Mouse (Mus musculus) left cerebral cortex, adult 18-20 months (tissue): ENCODE data around the gene Ficd. TPM values are rescaled to one million over a fixed set of nuclear protein-coding genes. Genes with fewer than 3 reads are reported as not detected.

Experiments
- DNase-seq, 2 experiments: peaks; one replicate each; pipeline ENCODE4 v3.0.0; 2021 to 2022; ENCODE audit warnings: low spot score in 2 of 2, mixed read lengths in 1 of 2
- total RNA-seq, 2 experiments: library from RNA; stranded (reverse); gene quantifications; 2 replicates each; pipeline ENCODE4 v1.2.3; 2021

The Ficd gene
- total RNA-seq, 2 experiments from 2014 or later: 11.8 to 13.2 TPM

DNA sequence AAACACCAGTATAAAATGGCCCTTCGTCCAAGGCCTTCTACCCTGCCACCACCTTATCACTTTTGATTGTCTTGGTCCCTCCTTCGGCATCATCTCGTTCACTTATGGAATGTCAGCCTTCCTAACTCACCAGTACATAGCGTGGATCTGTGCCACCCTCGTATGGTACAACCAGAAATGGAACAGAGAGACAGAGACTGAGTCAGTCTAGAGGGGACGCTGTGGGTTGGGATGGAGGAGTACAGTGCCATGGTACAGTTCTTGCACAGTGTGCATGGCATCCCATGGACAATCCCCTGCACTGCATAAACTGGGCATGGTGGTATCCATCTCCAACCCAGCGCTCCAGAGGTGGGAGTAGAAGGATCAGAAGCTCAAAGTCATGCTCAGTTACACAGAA, 6.9 kb upstream of the Ficd start:
- DNase-seq: no peak

DNA sequence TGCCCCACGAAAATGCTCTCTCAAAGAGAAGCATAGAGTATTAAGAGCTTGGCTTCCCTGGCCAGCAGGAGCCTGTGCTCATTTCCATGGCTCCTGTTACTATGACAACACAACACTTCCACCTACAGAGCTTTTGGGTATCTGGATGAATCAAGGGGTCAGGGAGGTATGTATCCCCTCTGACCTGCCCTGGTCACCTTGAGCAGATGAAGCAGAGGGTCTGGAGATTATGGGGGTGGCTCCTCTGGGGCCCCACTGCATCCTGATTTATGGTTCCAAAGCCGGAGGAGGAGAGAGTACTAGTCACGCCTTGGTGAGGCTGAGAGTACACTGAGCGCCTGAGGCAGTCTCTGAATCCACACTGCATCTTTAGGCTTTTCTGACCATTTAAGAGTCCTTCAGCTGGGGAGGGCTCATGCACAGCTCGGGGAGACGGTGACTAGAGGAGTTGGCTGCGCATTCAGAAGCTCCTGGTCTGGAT, 4.9 kb upstream of the Ficd start:
- DNase-seq: peak in 1 of 2 experiments; percentile 45

DNA sequence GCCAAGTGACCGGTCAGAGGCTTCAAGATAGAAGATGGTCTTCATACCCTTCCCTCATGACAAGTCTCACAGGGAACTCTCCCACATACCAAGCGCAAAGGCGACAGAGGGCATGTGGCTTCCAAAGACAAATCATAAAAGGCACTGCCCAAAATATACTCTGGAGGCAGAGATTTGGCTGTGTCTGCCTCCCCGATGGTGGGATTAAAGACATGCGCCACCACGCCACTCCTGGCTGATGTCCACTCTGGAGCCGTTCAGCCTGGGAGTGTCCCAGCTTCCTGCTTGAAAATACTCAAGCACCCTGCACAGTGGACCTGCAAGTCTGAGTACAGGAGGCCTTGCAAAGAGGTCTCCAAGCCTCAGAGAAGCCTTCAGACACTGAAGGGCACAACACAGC, 4.4 kb upstream of the Ficd start:
- no peak for DNase-seq

DNA sequence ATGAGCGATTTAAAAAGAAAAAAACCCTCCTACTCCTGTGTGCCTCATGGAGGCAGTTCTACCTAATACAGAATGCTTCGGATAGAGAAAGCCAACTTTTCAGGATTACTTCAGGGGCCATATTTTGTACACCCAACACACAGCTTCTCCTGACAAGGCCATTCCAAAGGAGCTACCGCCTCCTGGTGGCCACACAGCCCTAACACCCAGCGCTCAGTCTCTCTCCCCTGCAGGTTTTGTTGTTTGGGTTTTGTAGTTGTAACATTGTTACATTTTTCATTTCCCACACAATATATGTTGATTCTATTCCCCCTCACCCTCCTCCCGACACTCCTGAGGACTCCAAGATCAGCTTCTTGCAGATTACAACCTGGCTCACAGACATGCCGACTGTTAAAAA, 3.4 kb upstream of the Ficd start:
- DNase-seq: peak; percentile 56 to 71

DNA sequence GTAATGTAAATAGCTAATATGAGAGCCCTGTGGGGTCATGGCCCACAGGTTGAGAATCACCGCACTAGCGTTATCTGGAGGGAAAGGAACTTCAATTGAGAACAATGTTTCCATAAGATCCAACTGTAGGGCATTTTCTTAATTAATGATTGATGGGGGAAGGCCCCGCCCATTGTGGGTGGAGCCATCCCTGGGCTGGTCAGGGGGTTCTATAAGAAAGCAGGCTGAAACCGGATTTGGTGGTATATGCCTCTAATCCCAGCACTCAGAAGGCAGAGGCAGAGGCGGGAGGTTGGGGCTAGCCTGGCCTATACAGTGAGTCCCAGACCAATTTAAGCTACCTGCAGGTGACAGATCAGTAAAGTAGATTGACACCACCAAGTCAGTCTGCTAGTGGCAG, 1.2 kb upstream of the Ficd start:
- no peak for DNase-seq

DNA sequence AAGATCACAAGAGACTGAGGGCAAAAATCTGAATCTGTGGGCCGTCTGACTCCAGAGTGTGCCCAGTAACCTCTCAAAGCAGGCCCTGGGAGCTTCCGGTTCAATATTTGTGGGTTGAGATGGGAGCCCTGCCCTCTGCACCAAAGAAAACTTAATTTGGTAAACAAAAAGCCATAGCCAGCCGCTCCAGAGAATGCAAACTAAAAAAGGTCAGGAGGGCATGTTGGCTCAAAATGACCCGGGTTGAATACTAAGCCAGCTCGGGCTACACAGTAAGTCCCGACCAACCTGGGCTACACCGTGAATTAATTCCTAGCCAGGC, 619 bp upstream of the Ficd start:
- DNase-seq: no peak

DNA sequence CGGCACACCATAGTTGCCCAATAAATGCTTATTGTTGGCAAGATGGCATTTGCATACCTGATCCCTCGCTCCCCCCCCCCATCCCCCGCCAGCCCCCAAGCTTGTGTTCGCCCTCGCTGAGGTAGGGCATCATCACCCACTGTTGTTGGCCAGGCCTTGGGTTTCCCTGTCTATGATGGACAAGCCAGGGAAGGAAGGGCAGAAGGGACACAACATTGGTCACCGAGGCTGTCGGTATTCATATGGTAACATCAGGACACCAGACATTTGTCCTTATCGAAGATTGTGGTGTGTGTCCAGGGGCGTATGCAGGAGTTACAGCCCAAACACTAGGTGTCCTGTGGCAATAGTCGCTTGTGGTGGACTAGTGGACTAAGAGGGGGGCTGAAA, 505 bp downstream of the Ficd start:
- DNase-seq: no peak

DNA sequence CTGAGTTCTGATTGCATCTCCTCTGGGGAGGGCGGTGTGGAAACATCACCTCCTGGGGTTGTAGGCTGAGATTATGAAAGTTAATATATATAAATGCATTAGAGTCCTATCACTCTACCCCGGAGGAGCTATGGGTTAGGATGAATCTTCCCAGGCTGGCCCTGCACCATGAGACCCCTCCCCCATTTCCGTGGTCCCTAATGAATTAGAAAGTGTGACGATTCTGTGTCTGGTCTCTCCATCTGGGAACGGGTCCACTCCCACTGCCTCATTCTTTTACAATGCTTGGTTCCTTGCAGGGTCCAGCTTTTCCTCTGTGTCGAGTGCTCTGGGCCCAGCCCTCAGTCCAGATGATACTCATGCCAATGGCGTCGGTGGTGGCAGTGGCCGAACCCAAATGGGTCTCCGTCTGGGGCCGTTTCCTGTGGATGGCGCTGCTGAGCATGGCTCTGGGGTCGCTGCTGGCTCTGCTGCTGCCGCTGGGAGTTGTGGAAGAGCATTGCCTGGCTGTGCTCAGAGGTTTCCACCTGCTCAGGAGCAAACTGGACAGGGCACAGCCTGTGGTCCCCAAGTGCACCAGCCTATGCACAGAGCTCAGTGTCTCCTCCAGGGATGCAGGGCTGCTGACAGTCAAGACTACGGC, 1.0 kb downstream of the Ficd start:
- DNase-seq: no peak

DNA sequence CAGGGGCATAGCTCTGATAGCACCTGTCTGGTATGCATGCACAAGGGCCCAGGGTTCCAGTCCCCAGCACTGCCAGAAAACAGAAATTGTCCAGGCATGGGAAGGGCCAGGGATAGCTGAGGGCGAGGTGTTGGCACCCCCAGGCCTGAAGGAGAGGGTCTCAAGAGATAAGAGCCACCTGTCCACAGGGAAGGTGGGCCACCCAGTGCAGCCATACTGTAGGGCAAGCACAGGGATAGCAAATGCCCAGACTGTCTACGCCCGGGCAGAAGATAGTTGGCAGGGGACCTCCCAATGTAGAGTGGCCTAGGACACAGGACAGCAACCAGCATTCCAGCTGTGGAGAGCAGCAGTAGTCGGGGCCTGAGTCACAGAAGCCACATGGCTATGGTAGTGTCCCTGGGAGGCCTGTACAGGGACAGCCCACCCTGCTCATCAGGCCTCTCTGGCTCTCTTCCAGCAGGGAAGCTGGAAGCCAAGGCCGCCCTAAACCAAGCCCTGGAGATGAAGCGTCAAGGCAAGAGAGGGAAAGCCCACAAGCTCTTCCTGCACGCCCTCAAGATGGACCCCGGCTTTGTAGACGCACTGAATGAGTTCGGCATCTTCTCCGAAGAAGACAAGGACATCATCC, 2.1 kb downstream of the Ficd start:
- no peak for DNase-seq

DNA sequence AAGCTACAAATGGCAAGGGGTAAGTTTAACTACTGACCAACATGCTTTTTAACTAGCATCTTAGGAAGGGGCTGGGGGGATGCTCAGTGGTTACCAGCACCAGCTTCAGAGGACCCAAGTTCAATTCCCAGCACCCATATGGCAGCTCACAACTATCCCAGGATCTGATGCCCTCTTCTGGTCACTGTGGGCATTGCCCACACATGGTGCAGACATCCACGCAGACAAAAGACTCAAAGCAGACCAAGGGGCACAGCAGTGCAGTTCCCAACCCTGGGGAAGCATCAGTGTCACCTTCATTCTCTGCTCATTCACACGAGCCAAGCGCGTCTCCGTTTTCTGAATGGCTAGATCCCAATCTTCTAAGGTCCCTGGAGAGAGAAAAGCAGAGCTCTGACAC, 12.0 kb downstream of the Ficd start:
- DNase-seq: no peak

DNA sequence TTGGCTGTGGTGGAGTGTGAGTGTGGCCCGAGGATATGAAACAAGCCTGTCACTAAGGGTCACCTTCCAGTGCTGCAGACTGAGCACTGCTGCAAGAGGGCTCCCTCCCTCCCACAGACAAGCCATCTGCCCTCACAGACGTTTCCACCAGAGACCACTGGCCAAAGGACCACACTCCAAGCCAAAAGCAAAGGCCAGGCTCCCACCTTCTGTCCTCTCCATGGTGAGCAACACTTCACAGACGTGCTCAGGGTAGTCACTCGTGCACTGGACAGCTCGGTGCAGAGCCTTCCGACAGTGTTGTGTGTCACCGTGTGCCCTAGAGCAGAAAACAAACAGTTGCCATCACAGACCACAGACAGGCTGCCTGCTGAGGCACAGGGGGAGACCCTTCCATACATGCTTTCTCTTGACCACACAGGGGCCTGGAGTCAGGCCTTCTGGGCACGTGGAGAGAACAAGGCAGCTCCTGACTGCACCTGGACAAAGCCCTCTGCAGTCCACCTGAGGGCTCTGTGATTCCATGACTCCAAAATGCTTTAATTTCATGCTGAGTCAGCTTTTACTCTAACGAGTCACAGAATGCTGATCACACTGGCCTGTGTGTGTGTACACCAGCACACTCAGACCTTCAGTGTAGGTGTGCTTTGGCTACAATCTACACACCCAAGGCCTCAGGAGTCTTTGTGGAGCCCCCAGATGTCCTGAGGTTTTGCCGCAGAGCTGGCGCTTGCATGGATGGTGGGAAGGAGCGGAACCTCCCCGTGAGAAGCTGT, 13.1 kb downstream of the Ficd start:
- no peak for DNase-seq

DNA sequence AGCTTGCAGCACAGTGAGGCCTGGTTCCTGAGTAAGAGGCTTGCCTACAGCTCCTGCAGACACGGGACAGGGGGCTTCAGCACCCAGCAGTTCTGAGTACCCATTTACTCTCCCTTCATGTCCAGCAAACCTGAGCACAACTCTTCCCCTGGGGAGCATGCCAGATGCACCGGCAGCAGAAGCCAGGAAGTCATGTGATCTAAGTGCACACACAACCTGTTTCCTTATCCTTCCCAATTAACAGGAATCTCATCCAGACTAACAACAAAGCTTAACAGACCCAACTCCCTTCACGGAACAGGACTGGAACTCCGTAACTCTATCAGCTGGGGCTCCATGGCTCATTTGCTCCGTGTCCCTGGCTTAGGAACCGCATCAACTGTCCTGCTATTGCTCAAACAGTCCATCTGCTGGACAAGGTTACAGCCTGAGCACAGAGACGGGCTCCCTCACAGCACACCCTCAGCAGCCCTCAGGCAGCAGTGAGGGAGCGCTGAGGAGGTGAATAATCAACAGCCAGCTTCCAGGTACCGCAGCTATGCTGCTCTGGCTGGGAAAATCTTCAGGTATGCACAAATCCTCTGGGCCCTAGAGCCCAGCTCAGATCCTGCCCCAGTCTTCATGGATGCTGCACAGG, 16.0 kb downstream of the Ficd start:
- no peak for DNase-seq

DNA sequence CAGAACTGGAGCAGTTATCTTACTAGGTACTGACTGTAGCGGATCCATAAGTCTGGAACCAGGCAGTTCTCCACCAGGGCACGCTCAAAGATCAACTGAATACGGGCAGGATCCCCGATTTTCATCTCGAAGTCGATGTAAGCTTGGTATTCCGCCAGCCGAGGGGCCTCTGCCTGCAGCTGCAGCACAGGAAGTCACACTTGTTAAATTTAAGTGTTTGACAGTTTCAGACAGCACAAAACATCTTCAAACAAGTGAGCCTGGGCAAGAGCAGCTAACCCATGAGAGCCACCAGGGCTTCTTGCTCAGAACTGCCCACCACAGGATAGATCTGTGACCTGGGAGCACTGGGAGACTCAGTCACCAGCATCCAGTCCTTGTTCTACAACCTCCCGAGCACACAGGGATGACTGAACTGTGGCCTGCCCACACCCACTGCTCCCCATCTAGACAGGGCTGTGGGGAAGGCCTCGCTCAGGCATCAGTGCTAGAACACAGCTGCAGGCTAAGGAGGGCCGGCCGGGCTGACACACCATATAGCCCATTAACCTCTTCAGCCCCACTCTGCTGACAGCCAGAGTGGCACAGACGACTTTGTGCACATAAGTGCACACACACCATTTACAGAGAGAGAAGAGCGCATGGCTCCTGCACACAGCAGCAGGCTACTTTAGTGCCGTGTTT, 19.9 kb downstream of the Ficd start:
- no peak for DNase-seq

DNA sequence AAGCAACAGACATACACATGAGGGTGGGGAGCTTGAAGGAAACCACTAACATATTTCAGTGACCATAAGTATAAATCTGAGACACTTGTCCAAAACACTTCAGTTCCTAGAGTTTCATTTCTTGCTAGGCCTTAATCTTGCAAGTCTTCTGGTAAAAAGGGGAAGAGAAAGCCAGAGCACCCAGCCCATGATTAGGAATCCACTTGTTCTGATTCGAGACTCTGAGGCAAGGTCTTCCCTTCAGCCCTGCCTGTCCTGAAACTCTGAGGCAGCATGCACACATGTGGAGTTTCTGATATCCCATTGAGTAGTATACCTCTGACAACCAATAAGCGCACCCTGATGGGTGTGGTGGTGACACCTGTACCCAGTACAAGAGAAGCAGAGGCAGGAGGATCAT, 26.0 kb downstream of the Ficd start:
- DNase-seq: no peak

DNA sequence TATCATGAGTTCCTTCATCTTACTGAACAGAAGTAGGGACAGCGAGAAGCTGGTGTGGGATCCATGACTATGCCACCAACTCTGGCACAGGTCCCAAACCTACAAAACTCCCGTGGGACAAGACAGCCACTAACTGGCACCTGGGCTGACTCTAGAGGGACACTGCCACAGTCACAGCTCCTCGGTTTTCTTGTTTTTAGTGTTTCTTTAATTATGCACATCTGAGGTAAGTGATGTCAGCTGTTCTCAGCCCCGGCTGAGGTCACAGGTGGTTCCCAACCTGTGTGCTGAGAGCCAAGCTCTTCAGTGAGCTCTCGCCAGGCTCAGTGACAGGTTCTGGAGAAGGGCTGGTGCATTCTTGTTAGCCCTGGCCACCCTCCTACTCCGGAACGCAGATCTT, 28.8 kb downstream of the Ficd start:
- DNase-seq: no peak

DNA sequence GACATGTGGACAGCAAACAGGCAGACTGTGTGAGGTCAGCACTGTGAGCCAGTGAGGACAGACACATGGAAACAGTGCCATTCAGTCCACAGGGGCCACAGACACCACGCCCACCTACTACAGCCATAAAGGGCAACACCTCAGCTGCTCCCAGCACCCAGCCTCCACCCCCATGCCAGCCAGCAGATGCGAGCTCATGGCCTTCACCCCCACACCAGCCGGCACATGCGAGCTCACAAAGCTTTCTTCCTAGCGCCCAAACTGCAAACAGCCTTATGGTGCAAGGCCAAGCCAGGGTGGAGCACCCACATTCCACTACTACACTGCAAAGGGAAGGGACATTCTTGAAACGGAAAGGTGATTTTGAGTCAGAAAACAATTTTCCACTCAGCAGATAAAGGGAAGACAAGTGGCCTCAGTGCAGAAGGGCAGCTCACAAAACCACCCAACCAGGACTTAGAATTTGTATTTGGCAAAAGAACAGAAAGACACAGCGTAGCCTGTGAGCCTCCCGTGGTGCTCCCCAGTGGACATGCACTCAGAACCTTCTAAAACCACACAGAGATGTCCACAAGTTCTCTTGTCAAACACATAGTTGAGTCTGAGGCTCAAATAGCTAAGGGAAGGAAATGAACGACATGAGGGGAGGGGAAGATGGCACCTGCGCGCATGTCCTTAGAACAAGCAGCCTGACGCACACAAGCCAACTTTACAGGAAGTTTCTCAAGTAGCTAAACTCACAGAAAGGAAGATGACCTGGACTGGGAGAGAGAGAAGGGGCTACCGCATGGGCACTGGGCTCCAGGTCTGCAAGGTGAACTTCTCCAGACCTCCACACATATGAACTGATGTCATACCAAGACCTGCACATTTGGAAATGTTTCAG, 30.3 kb downstream of the Ficd start:
- peak in 1 of 2 experiments; percentile 34 for DNase-seq

DNA sequence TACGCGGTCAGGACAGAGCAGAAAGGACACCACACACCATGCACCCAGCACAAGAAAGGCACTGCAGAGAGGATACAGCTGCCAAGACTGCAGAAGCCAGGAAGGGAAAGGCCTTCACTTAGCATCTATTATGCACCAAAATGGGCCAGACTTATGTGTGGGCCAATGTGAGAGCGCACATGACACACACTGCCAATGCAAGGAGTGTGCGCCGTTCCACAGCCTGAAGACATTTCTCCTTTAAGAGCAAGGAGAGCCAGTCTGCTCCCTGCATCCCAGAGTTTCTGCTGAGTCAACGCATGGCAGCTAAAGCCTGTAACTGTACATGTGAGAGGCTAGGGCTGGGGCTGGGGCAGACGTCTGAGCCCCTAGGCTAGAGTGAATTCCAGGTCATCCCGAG, 33.2 kb downstream of the Ficd start:
- peak in 1 of 2 experiments; percentile 40 for DNase-seq

DNA sequence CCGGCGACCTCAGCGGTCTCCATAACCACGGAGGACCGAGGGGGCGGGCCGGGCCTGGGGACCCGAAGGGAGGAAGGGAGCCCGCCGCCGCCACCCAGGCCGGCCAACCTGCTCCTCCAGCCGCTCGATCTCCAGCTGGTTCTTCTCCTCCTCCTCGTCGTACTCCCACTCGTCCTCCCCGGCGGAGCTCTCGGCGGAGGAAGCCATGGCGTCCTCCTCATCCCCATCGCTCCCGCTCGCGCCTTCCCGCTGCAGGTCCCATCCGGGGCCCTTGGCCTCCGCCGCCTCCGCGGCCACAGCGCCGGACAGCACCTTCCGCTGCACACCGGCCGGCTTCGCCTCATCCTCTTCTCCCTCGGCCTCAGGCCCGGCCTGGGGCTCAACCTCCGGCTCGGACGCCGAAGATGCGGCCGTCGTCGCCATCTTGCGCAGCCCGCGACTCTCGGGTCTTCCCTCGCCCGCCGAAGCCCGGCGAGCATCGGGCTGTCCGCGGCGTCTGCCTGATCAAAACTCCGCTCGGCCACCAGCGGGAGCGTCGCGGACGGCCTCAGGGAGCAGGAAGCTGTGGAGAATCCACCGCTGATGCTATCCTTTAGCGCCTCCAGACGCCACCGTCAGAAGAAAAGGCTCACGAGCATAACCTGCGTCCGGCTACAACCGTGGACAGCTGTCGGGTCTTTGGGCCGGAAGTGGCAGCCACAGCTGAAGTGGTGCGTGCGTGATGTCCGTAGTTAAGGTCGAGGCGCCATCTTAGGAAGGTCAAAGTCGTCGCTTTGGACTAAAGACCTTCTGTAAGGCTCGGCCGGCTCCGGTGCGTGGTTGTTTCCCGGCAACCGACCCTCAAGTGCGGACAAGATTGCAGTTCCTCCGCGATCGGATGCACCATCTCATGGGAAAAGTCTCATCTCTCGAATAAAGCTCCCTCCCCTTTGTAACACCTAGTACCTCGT, 35.9 kb downstream of the Ficd start:
- peak; percentile 81 to 85 for DNase-seq

DNA sequence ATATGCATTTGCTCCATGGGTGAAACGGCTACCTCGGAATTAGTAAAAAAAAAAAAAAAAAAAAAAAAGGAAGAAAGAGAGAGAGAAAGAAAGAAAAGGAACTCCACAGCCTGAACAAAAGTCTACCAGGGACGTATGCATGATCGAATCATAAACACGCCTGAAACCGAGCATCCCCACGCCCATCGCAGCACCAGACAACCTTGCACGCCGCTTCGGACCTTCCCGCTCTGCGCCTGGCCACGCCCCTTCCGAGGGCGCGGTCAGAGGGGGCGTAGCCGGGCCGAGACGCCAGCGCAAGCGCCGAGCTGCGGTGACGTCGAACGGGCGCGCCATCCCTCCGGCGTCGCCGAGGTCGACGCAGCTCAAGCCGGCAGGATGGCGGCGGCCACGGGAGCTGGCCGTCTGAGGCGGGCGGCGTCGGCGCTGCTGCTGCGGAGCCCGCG, 36.9 kb downstream of the Ficd start, which contains the start of the genes Sart3 and Iscu:
Gene Sart3, minus strand, starts transcription at position 61 of the 446 bp plus-strand sequence.
Gene Iscu, plus strand, starts transcription at position 299 of the 446 bp plus-strand sequence.
- DNase-seq: peak; percentile 94 to 96
